Mouse (Mus musculus) G1E (cell line): ENCODE measurements around the gene Fra10ac1. TPM values are rescaled to one million over a fixed set of nuclear protein-coding genes. Genes with fewer than 3 reads are reported as not detected.

Experiments
- ATAC-seq: 2 replicates; pipeline ENCODE4 v1.8.0; 2016; ENCODE audit warnings: mild to moderate bottlenecking; ENCODE audit not compliant: insufficient number of reproducible peaks, poor library complexity, low FRiP score, severe bottlenecking; ENCODE audit errors: extremely low read depth
- DNase-seq: peaks from one replicate; pipeline ENCODE4 v3.0.0; 2012; ENCODE audit warnings: low spot score
- H3K27me3 ChIP-seq: 2 replicates; pipeline ENCODE4 v1.6.1; 2012; ENCODE audit warnings: mild to moderate bottlenecking, low read length, inconsistent platforms; ENCODE audit not compliant: insufficient read depth
- H3K36me3 ChIP-seq: replicated peaks from 2 replicates; pipeline ENCODE3; 2012; ENCODE audit warnings: mild to moderate bottlenecking, inconsistent platforms
- H3K4me1 ChIP-seq: 2 replicates; pipeline ENCODE4 v1.6.1; 2012; ENCODE audit warnings: low read depth, low read length, inconsistent platforms, mixed read lengths; ENCODE audit not compliant: insufficient read depth
- H3K4me3 ChIP-seq: 2 replicates; pipeline ENCODE4 v1.5.1; 2012; ENCODE audit warnings: low read depth, mild to moderate bottlenecking, inconsistent platforms, low read length, moderate library complexity, mixed read lengths
- H3K9me3 ChIP-seq: replicated peaks from 2 replicates; pipeline ENCODE4 v1.6.1; 2012; ENCODE audit warnings: inconsistent platforms
- CTCF ChIP-seq: IDR thresholded peaks from 2 replicates; pipeline ENCODE4 v1.5.1; 2012; ENCODE audit warnings: low read depth, low read length, inconsistent platforms, mixed read lengths
- GATA1 ChIP-seq: IDR thresholded peaks from 2 replicates; pipeline ENCODE4 v1.6.1; 2012; ENCODE audit warnings: borderline replicate concordance, low read length, inconsistent platforms, mixed read lengths
- GATA2 ChIP-seq: IDR thresholded peaks from 2 replicates; pipeline ENCODE4 v1.6.1; 2012; ENCODE audit warnings: low read depth, low read length, inconsistent platforms, borderline replicate concordance
- POLR2AphosphoS5 ChIP-seq: IDR thresholded peaks from 2 replicates; pipeline ENCODE4 v1.6.1; 2012; ENCODE audit warnings: low read depth, low read length, inconsistent platforms; ENCODE audit not compliant: insufficient replicate concordance
- TAL1 ChIP-seq: conservative IDR thresholded peaks from 2 replicates; pipeline ENCODE4 v1.6.1; 2012; ENCODE audit warnings: low read depth, low read length, inconsistent platforms, mixed read lengths
- polyA plus RNA-seq: library from polyadenylated mRNA; stranded (reverse); fragments of >175 nt; gene quantifications from 2 replicates; pipeline ENCODE4 v1.2.3, GENCODE M21; 2012
- total RNA-seq, 2 experiments: library from RNA; stranded (forward) in 1 of 2; stranded (reverse) in 1 of 2; fragments of 200-1000 nt in 1 of 2; fragments of >200 nt in 1 of 2; fragmentation: Nextera tagmentation in 1 of 2; gene quantifications; 2 replicates each; pipeline ENCODE4 v1.2.3; 2014 to 2017

Fra10ac1 gene
- total RNA-seq (2014; fragmentation: Nextera tagmentation) = 18.1 and 18.4 TPM in 2 replicates
- 23.2 and 23.9 TPM in 2 replicates for total RNA-seq (2017)
- 15.9 and 17.5 TPM in 2 replicates for polyA plus RNA-seq

- H3K4me1 ChIP-seq = peaks cover 17% of the 10 kb centered on the region
- peak; percentile 84 for ATAC-seq
- H3K9me3 ChIP-seq = no peaks in the 10 kb centered on the region; the same call in 1 of the 2 replicates
- peaks cover 18% of the 10 kb centered on the region for H3K36me3 ChIP-seq
- DNase-seq = peak; percentile 75
- no peaks in the 10 kb centered on the region for H3K27me3 ChIP-seq
- TF ChIP-seq GATA2 (no peak), POLR2AphosphoS5 (no peak), TAL1 (no peak), GATA1 (no peak), CTCF (no peak)
- peak within 1 kb of the TSS; percentile 92 for H3K4me3 ChIP-seq
These were observed at the start of gene Fra10ac1 for GRCm38 (mm10) chr19:38223905-38224684. Fra10ac1 (minus strand) TSS chr19:38224156.

- no peaks in the 10 kb centered on the region for H3K9me3 ChIP-seq
- DNase-seq (no peak), ATAC-seq (no peak)
- H3K36me3 ChIP-seq = no peaks in the 10 kb centered on the region
- TF ChIP-seq POLR2AphosphoS5 = no peak
- TF ChIP-seq CTCF = no peak
- TF ChIP-seq GATA1 = no peak
- no peak for TF ChIP-seq TAL1
- no peak for TF ChIP-seq GATA2
- no peak overlapping the region for H3K4me3 ChIP-seq
- H3K27me3 ChIP-seq = peaks cover 10% of the 10 kb centered on the region
- H3K4me1 ChIP-seq = no peaks in the 10 kb centered on the region
These were observed 47.1 kb upstream of the Fra10ac1 start for GRCm38 (mm10) chr19:38271071-38271470.

- TF ChIP-seq TAL1 (no peak), CTCF (no peak), POLR2AphosphoS5 (no peak), GATA1 (no peak), GATA2 (no peak)
- ATAC-seq = no peak
- no peak overlapping the region for H3K4me3 ChIP-seq
These were observed 43.5 kb upstream of the Fra10ac1 start for GRCm38 (mm10) chr19:38267469-38267868.

GRCm38 (mm10) chr19:38265767-38266166 is 41.8 kb upstream of the Fra10ac1 start:
- no peak overlapping the region for H3K4me3 ChIP-seq
- H3K9me3 ChIP-seq = no peaks in the 10 kb centered on the region
- no peak for ATAC-seq
- TF ChIP-seq GATA2 = no peak
- TF ChIP-seq GATA1 = no peak
- no peak for TF ChIP-seq TAL1
- no peak for TF ChIP-seq CTCF
- TF ChIP-seq POLR2AphosphoS5 = no peak
- no peaks in the 10 kb centered on the region for H3K36me3 ChIP-seq
- peaks cover 8% of the 10 kb centered on the region for H3K27me3 ChIP-seq
- no peak for DNase-seq
- H3K4me1 ChIP-seq = no peaks in the 10 kb centered on the region

More at GRCm38 (mm10) chr19:38267469-38267868, 43.5 kb upstream of the Fra10ac1 start:
- no peaks in the 10 kb centered on the region for H3K9me3 ChIP-seq
- no peak for DNase-seq
- no peaks in the 10 kb centered on the region for H3K4me1 ChIP-seq
- H3K27me3 ChIP-seq = peaks cover 13% of the 10 kb centered on the region
- H3K36me3 ChIP-seq = no peaks in the 10 kb centered on the region

- Histone ChIP-seq H3K4me1 (no peaks in the 10 kb centered on the region), H3K36me3 (no peaks in the 10 kb centered on the region), H3K9me3 (no peaks in the 10 kb centered on the region), H3K4me3 (no peak within 1 kb of the TSS), H3K27me3 (peaks cover 13% of the 10 kb centered on the region)
- TF ChIP-seq TAL1 (no peak), GATA1 (no peak), POLR2AphosphoS5 (no peak), GATA2 (no peak), CTCF (no peak)
- no peak for DNase-seq
- no peak for ATAC-seq
These were observed 40.8 kb upstream of the Fra10ac1 start, which contains the start of gene Lgi1 for GRCm38 (mm10) chr19:38264505-38265500. Lgi1 (plus strand) TSS chr19:38264536.

GRCm38 (mm10) chr19:38263829-38264504 is 40.0 kb upstream of the Fra10ac1 start:
- H3K36me3 ChIP-seq = no peaks in the 10 kb centered on the region
- TF ChIP-seq CTCF = no peak
- no peak for TF ChIP-seq TAL1
- TF ChIP-seq GATA1 = no peak
- no peak for TF ChIP-seq GATA2
- no peak for TF ChIP-seq POLR2AphosphoS5
- H3K4me3 ChIP-seq = no peak overlapping the region
- no peaks in the 10 kb centered on the region for H3K9me3 ChIP-seq
- peaks cover 13% of the 10 kb centered on the region for H3K27me3 ChIP-seq
- DNase-seq (no peak), ATAC-seq (no peak)
- H3K4me1 ChIP-seq = no peaks in the 10 kb centered on the region
